Mouse (Mus musculus): ENCODE measurements at regions not wholly inside any gene's neighbourhood (a gene's known extent, or its start where the extent isn't known, plus 50 kb on each side); places are given as distances from the start of the nearest gene placed in this dataset.

- TF ChIP-seq CTCF (IDR thresholded peaks at IDR 0.05; ENCODE audit: insufficient read depth, low read depth, low read length) (no peak), POLR2A (IDR thresholded peaks at IDR 0.05; ENCODE audit: insufficient read depth, low read depth, low read length) (no peak)
Measured at GRCm38 (mm10) chr4:55227394-55227793, 122.4 kb upstream of the Rad23b start.
